Mouse (Mus musculus) neural tube, embryonic 11.5 days (tissue): ENCODE results near the gene Mcur1. TPM values are rescaled to one million over a fixed set of nuclear protein-coding genes. Genes with fewer than 3 reads are reported as not detected.

ENCODE experiments used
- ATAC-seq: fragments of 200-750 bp; cut with Nextera tagmentation; 2 replicates; pipeline ENCODE4 v1.8.0; 2017; ENCODE audit warnings: moderate number of reproducible peaks, mild to moderate bottlenecking, moderate TSS enrichment, moderate library complexity; ENCODE audit not compliant: insufficient read depth, low FRiP score, low TSS enrichment
- DNase-seq: peaks from one replicate; pipeline ENCODE4 v3.0.0-alpha.2; 2015; ENCODE audit warnings: low spot score
- H3K27ac ChIP-seq: fragments of 300-500 bp; sonication (generic); 2 replicates; pipeline ENCODE4 v1.5.1; 2014; ENCODE audit warnings: low read depth, mild to moderate bottlenecking, low read length
- H3K27me3 ChIP-seq: fragments of 300-500 bp; sonication (generic); 2 replicates; pipeline ENCODE4 v1.6.1; 2014; ENCODE audit warnings: mild to moderate bottlenecking, low read length, mixed read lengths; ENCODE audit not compliant: control insufficient read depth, insufficient read depth
- H3K36me3 ChIP-seq: fragments of 300-500 bp; sonication (generic); 2 replicates; pipeline ENCODE4 v1.6.1; 2014; ENCODE audit warnings: mild to moderate bottlenecking, low read length, moderate library complexity, mixed read lengths; ENCODE audit not compliant: control insufficient read depth, insufficient read depth
- H3K4me1 ChIP-seq: fragments of 300-500 bp; sonication (generic); 2 replicates; pipeline ENCODE4 v1.6.1; 2014; ENCODE audit warnings: low read length, mixed read lengths; ENCODE audit not compliant: control insufficient read depth, insufficient read depth
- H3K4me2 ChIP-seq: fragments of 300-500 bp; sonication (generic); 2 replicates; pipeline ENCODE4 v1.6.1; 2014; ENCODE audit warnings: low read depth, mild to moderate bottlenecking, moderate library complexity
- H3K4me3 ChIP-seq: fragments of 300-500 bp; sonication (generic); 2 replicates; pipeline ENCODE4 v1.5.1; 2014; ENCODE audit warnings: low read depth, low read length
- H3K9ac ChIP-seq: fragments of 300-500 bp; sonication (generic); 2 replicates; pipeline ENCODE4 v1.6.1; 2014; ENCODE audit warnings: mild to moderate bottlenecking, low read length
- H3K9me3 ChIP-seq: fragments of 300-500 bp; sonication (generic); 2 replicates; pipeline ENCODE4 v1.6.1; 2016; ENCODE audit warnings: low read length; ENCODE audit not compliant: control insufficient read depth
- WGBS: fragments of 180-500 bp; shearing (Covaris S2); extraction: QIAGEN DNeasy Blood & Tissue Kit; methylation state at CpG from one replicate; pipeline ENCODE4 v1.1.7; 2014; 5-methylcytosine and 5-hydroxymethylcytosine counted together
- polyA plus RNA-seq: library from polyadenylated mRNA; unstranded; fragments of >200 nt; fragmentation: Nextera tagmentation; extraction: Ambion mirVana; gene quantifications from 2 replicates; pipeline ENCODE4 v1.2.1, GENCODE M21; 2014

The Mcur1 gene
- polyA plus RNA-seq, 1 experiment from 2014 or later: 14.7 TPM

DNA sequence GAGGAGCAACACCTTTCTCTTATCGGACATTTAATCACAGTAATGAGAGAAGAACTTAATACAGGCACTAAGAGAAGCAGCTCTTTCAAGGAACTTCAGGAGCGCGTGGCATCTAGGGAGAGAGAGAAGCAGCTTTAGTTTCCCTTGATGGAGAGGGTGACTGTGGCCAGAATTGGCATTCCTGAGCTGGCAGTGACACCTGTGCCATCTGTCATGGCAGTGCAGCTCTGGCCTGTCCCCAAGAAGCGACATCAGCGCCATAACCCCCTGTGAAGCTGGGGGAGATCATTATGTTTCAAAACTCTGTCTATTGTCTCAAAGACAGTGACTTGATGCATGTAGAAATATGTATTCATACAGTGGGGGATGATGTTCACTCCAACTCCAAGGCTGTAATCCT is 15.4 kb upstream of the Mcur1 start:
- H3K4me3 ChIP-seq: no peak overlapping the region
- no peak overlapping the region for H3K4me2 ChIP-seq
- H3K4me1 ChIP-seq: no peaks in the 10 kb centered on the region
- ATAC-seq: no peak
- H3K27me3 ChIP-seq: no peaks in the 10 kb centered on the region
- DNase-seq: no peak
- H3K27ac ChIP-seq: no peak overlapping the region
- 96% methylated on average over 5 of the region's 5 CpGs for WGBS
- no peaks in the 10 kb centered on the region for H3K36me3 ChIP-seq
- no peaks in the 10 kb centered on the region for H3K9me3 ChIP-seq
- H3K9ac ChIP-seq: no peak overlapping the region

GRCm38 (mm10) chr13:43573979-43574378 is 14.0 kb upstream of the Mcur1 start:
- Histone ChIP-seq H3K9me3 (no peaks in the 10 kb centered on the region), H3K27ac (no peak overlapping the region), H3K9ac (no peak overlapping the region), H3K27me3 (no peaks in the 10 kb centered on the region), H3K4me2 (no peak overlapping the region), H3K4me1 (no peaks in the 10 kb centered on the region), H3K36me3 (no peaks in the 10 kb centered on the region), H3K4me3 (no peak overlapping the region)
- 75% methylated on average over 2 of the region's 2 CpGs for WGBS
- DNase-seq (no peak), ATAC-seq (no peak)

- H3K27ac ChIP-seq: no peak overlapping the region
Observed at GRCm38 (mm10) chr13:43567141-43567891, 7.3 kb upstream of the Mcur1 start.

DNA sequence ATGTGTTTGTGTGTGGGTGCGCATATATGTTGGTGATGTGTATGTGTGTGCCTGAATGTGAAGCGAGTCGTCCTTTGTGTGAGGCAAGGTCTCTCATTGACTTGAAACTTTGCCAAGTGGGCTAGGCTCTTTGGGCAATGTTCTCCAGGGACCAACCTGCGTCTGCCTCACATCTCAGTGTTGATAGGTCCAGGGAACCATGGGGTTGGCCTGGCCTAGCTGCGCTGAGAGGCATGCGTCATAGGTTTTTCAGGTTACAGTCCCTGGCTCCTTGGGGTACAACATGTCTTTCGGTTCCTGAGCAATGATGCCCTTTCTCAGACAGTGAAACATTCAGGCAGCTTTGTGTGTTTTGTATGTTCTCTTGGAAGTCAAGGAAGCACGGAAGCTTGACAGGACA is 6.2 kb upstream of the Mcur1 start:
- no peak for ATAC-seq
- H3K27ac ChIP-seq: no peak overlapping the region
- DNase-seq: no peak
- no peak overlapping the region for H3K4me3 ChIP-seq
- H3K4me1 ChIP-seq: no peaks in the 10 kb centered on the region
- H3K9ac ChIP-seq: no peak overlapping the region
- no peak overlapping the region for H3K4me2 ChIP-seq
- H3K36me3 ChIP-seq: no peaks in the 10 kb centered on the region
- no peaks in the 10 kb centered on the region for H3K27me3 ChIP-seq
- 93% methylated on average over 8 of the region's 8 CpGs for WGBS
- H3K9me3 ChIP-seq: no peaks in the 10 kb centered on the region

More at GRCm38 (mm10) chr13:43567141-43567891, 7.3 kb upstream of the Mcur1 start:
- Histone ChIP-seq H3K4me1 (no peaks in the 10 kb centered on the region), H3K4me3 (no peak overlapping the region), H3K9me3 (no peaks in the 10 kb centered on the region), H3K9ac (no peak overlapping the region), H3K36me3 (no peaks in the 10 kb centered on the region), H3K27me3 (no peaks in the 10 kb centered on the region), H3K4me2 (no peak overlapping the region)
- DNase-seq (no peak), ATAC-seq (no peak)
- 74% methylated on average over 25 of the region's 25 CpGs for WGBS

DNA sequence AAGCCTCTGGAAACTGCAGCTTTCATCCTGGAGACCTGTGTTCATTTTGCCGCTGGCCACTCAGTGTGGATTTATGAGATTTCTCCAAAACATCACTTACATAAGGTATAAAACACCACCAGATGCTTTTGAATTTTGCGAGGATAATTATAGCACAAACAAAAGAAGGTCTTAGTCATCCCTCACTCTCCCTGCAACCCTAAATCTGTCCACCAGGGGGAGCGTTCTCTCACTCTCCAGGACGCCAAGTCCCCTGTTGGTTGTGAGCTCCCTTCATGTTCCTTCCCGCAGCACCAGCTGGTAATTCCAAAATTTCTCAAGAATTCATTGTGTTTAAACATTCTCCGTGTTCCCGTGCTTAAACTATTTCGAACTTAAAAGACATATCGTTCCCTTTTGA is 5.4 kb upstream of the Mcur1 start:
- no peaks in the 10 kb centered on the region for H3K36me3 ChIP-seq
- no peaks in the 10 kb centered on the region for H3K9me3 ChIP-seq
- H3K4me2 ChIP-seq: no peak overlapping the region
- no peaks in the 10 kb centered on the region for H3K4me1 ChIP-seq
- no peak overlapping the region for H3K9ac ChIP-seq
- no peak overlapping the region for H3K27ac ChIP-seq
- ATAC-seq: no peak
- WGBS: 20% methylated on average over 9 of the region's 9 CpGs
- H3K27me3 ChIP-seq: no peaks in the 10 kb centered on the region
- H3K4me3 ChIP-seq: no peak overlapping the region
- DNase-seq: peak; percentile 87

DNA sequence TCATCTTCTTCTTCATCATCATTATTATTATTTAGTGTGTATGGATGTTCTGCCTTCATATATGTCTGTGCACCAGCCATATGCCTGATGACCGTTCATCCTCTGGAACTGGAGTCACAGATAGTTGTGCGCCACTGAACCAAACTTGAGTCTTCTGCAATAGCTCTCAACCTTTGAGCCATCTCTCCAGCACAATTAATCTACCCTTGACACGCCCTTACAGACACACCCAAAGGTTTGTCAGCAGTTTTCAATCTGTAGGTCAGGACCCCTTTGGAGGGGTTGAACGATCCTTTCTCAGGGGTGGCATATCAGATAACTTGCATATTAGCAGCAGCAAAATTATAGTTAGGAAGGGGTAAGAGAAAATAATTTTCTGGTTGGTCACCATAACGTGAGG is 4.7 kb upstream of the Mcur1 start:
- Histone ChIP-seq H3K9me3 (no peaks in the 10 kb centered on the region), H3K27ac (no peak overlapping the region), H3K36me3 (no peaks in the 10 kb centered on the region), H3K4me1 (no peaks in the 10 kb centered on the region), H3K9ac (no peak overlapping the region), H3K4me3 (no peak overlapping the region), H3K27me3 (no peaks in the 10 kb centered on the region), H3K4me2 (no peak overlapping the region)
- ATAC-seq (no peak), DNase-seq (no peak)
- 84% methylated on average over 5 of the region's 5 CpGs for WGBS

DNA sequence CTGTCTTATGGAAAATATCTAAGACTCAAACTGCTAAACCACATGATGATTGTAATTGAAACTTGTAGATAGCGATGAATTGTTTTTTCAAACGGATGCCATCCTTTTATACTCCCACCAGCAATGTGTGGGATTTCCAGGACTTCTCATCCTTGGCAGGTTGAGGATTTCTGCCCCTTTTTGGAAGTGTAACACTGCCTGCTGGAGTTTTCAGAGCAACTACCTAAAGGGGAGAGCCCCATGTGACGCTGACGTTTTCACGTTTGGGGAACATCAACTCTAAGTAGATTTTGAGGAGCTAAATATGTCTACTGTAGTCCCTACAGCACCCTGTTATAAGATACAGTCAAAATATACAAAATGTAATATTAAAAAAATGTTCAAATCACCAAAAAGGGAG is 2.7 kb upstream of the Mcur1 start:
- no peaks in the 10 kb centered on the region for H3K9me3 ChIP-seq
- H3K9ac ChIP-seq: no peak overlapping the region
- peaks cover 2% of the 10 kb centered on the region; the same call in 1 of the 2 replicates for H3K4me1 ChIP-seq
- no peak for ATAC-seq
- WGBS: 86% methylated on average over 5 of the region's 5 CpGs
- H3K27ac ChIP-seq: no peak overlapping the region
- no peaks in the 10 kb centered on the region for H3K27me3 ChIP-seq
- DNase-seq: no peak
- H3K36me3 ChIP-seq: no peaks in the 10 kb centered on the region
- H3K4me3 ChIP-seq: no peak overlapping the region
- H3K4me2 ChIP-seq: no peak overlapping the region

GRCm38 (mm10) chr13:43560458-43561411 is 744 bp upstream of the Mcur1 start:
- Histone ChIP-seq H3K4me3 (peak overlapping the region; percentile 63), H3K9ac (peak overlapping the region; percentile 85), H3K27ac (peak overlapping the region; percentile 34; the same call in 1 of the 2 replicates), H3K27me3 (no peaks in the 10 kb centered on the region), H3K9me3 (no peaks in the 10 kb centered on the region), H3K4me1 (peaks cover 2% of the 10 kb centered on the region; the same call in 1 of the 2 replicates), H3K36me3 (no peaks in the 10 kb centered on the region), H3K4me2 (peak overlapping the region; percentile 80)
- 12% methylated on average over 18 of the region's 18 CpGs for WGBS
- peak; percentile 13 for DNase-seq
- no peak for ATAC-seq
